Mouse (Mus musculus) lung, postnatal 0 days (tissue): Measurements from ENCODE around the gene Mmp24. TPM values are rescaled to one million over a fixed set of nuclear protein-coding genes. Genes with fewer than 3 reads are reported as not detected.

Experiments
- ATAC-seq: fragments of 200-750 bp; cut with Nextera tagmentation; 2 replicates; pipeline ENCODE4 v1.8.0; 2017; ENCODE audit warnings: moderate library complexity
- DNase-seq: peaks from one replicate; pipeline ENCODE4 v3.0.0-alpha.2; 2016; ENCODE audit warnings: low spot score
- H3K27ac ChIP-seq: fragments of 300-500 bp; sonication (generic); 2 replicates; pipeline ENCODE4 v1.5.1; 2014; ENCODE audit warnings: antibody characterized with exemption, mild to moderate bottlenecking, low read length, mixed read lengths
- H3K27me3 ChIP-seq: fragments of 300-500 bp; sonication (generic); replicated peaks from 2 replicates; pipeline ENCODE4 v1.6.1; 2014; ENCODE audit warnings: low read length, mixed read lengths; ENCODE audit not compliant: insufficient read depth
- H3K36me3 ChIP-seq: fragments of 300-500 bp; sonication (generic); 2 replicates; pipeline ENCODE4 v1.6.1; 2014; ENCODE audit warnings: low read length, mixed read lengths; ENCODE audit not compliant: insufficient read depth
- H3K4me1 ChIP-seq: fragments of 300-500 bp; sonication (generic); 2 replicates; pipeline ENCODE4 v1.6.1; 2014; ENCODE audit warnings: antibody characterized with exemption, low read depth, low read length, mixed read lengths; ENCODE audit not compliant: insufficient read depth
- H3K4me2 ChIP-seq: fragments of 300-500 bp; sonication (generic); replicated peaks from 2 replicates; pipeline ENCODE4 v1.6.1; 2014; ENCODE audit warnings: low read depth, mild to moderate bottlenecking, low read length, moderate library complexity, mixed read lengths
- H3K4me3 ChIP-seq: fragments of 300-500 bp; sonication (generic); 2 replicates; pipeline ENCODE4 v1.5.1; 2014; ENCODE audit warnings: low read depth, low read length
- H3K9ac ChIP-seq: fragments of 300-500 bp; sonication (generic); replicated peaks from 2 replicates; pipeline ENCODE4 v1.6.1; 2014; ENCODE audit warnings: low read depth, mild to moderate bottlenecking
- H3K9me3 ChIP-seq: fragments of 300-500 bp; sonication (generic); 2 replicates; pipeline ENCODE4 v1.6.1; 2016; ENCODE audit warnings: low read length, mixed read lengths
- CTCF ChIP-seq: IDR thresholded peaks from 2 replicates; pipeline ENCODE4 v1.5.1; 2016; ENCODE audit warnings: antibody characterized with exemption, mild to moderate bottlenecking
- EP300 ChIP-seq: IDR thresholded peaks from 2 replicates; pipeline ENCODE4 v1.6.1; 2016; ENCODE audit warnings: antibody characterized with exemption, mild to moderate bottlenecking, control low read depth
- WGBS: fragments of 180-500 bp; shearing (Covaris S2); extraction: QIAGEN DNeasy Blood & Tissue Kit; methylation state at CpG from one replicate; pipeline ENCODE4 v1.1.7; 2014; 5-methylcytosine and 5-hydroxymethylcytosine counted together
- polyA plus RNA-seq: library from polyadenylated mRNA; unstranded; fragments of >200 nt; fragmentation: Nextera tagmentation; extraction: Ambion mirVana; gene quantifications from 2 replicates; pipeline ENCODE4 v1.2.1, GENCODE M21; 2015

Gene Mmp24
- polyA plus RNA-seq, 1 experiment from 2014 or later = 0.11 TPM

GRCm38 (mm10) chr2:155818596-155819391 lies 43.7 kb downstream of the Mmp24 start:
- H3K4me2 ChIP-seq = peak overlapping the region; percentile 91
- H3K4me3 ChIP-seq = peak overlapping the region; percentile 83
- H3K9me3 ChIP-seq = no peaks in the 10 kb centered on the region
- 2% methylated on average over 37 of the region's 37 CpGs for WGBS
- DNase-seq (peak; percentile 98), ATAC-seq (peak; percentile 99)
- peaks cover 14% of the 10 kb centered on the region; the same call in 1 of the 2 replicates for H3K36me3 ChIP-seq
- no peaks in the 10 kb centered on the region for H3K27me3 ChIP-seq
- peak overlapping the region; percentile 74 for H3K9ac ChIP-seq
- H3K4me1 ChIP-seq = peaks cover 5% of the 10 kb centered on the region; the same call in 1 of the 2 replicates
- H3K27ac ChIP-seq = peak overlapping the region; percentile 87
- TF ChIP-seq CTCF (peak; percentile 17; the same call in 1 of the 2 replicates), EP300 (no peak)

- H3K4me3 ChIP-seq = peak within 1 kb of the TSS; percentile 83
- peak within 1 kb of the TSS; percentile 91 for H3K4me2 ChIP-seq
- ATAC-seq (no peak), DNase-seq (no peak)
- H3K27me3 ChIP-seq = no peaks in the 10 kb centered on the region
- peaks cover 14% of the 10 kb centered on the region; the same call in 1 of the 2 replicates for H3K36me3 ChIP-seq
- peak within 1 kb of the TSS; percentile 74 for H3K9ac ChIP-seq
- H3K4me1 ChIP-seq = peaks cover 5% of the 10 kb centered on the region; the same call in 1 of the 2 replicates
- no peak for TF ChIP-seq EP300
- TF ChIP-seq CTCF = no peak
- H3K27ac ChIP-seq = peak within 1 kb of the TSS; percentile 87
- H3K9me3 ChIP-seq = no peaks in the 10 kb centered on the region
Measured at GRCm38 (mm10) chr2:155819392-155819448, 44.1 kb downstream of the Mmp24 start, which contains the start of gene BC029722. TSS of gene BC029722 (minus strand) at chr2:155819426.

- 60% methylated on average over 6 of the region's 6 CpGs for WGBS
- DNase-seq (no peak), ATAC-seq (no peak)
Measured at GRCm38 (mm10) chr2:155819449-155820251, 44.5 kb downstream of the Mmp24 start.

GRCm38 (mm10) chr2:155820779-155821178 lies 45.6 kb downstream of the Mmp24 start:
- DNase-seq (no peak), ATAC-seq (no peak)
- Histone ChIP-seq H3K4me2 (no peak overlapping the region), H3K4me1 (peaks cover 8% of the 10 kb centered on the region; the same call in 1 of the 2 replicates), H3K27me3 (no peaks in the 10 kb centered on the region), H3K27ac (no peak overlapping the region), H3K4me3 (no peak overlapping the region), H3K9me3 (no peaks in the 10 kb centered on the region), H3K36me3 (peaks cover 14% of the 10 kb centered on the region; the same call in 1 of the 2 replicates), H3K9ac (no peak overlapping the region)
- TF ChIP-seq CTCF = no peak
- TF ChIP-seq EP300 = no peak
- 87% methylated on average over 5 of the region's 5 CpGs for WGBS

More at GRCm38 (mm10) chr2:155819449-155820251, 44.5 kb downstream of the Mmp24 start:
- peak overlapping the region; percentile 20; the same call in 1 of the 2 replicates for H3K4me2 ChIP-seq
- H3K4me1 ChIP-seq = peaks cover 5% of the 10 kb centered on the region; the same call in 1 of the 2 replicates
- H3K9ac ChIP-seq = peak overlapping the region; percentile 74; the same call in 1 of the 2 replicates
- peaks cover 14% of the 10 kb centered on the region; the same call in 1 of the 2 replicates for H3K36me3 ChIP-seq
- H3K27ac ChIP-seq = peak overlapping the region; percentile 87
- TF ChIP-seq EP300 = no peak
- no peak for TF ChIP-seq CTCF
- H3K9me3 ChIP-seq = no peaks in the 10 kb centered on the region
- peak overlapping the region; percentile 83; the same call in 1 of the 2 replicates for H3K4me3 ChIP-seq
- H3K27me3 ChIP-seq = no peaks in the 10 kb centered on the region

DNA sequence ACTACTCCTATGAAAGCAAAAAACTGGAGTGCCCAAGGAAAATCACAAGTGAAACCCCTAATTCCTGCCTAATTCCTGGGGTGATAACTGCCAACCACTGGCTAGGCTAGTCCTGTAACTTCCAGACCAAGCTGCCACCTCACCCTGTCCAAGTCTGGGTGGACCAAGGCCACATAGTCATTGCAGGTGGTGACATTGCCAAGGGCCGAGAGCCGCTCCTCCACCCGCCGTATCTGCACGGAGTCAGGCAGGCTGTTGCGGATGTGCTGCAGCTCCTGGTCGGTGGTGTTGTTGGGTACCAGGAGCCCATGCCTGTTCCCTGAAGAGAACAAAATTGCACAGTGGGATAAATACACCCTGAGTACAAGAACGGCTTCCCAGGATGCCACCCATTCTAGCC lies 48.6 kb downstream of the Mmp24 start:
- no peak overlapping the region for H3K4me3 ChIP-seq
- H3K36me3 ChIP-seq = peaks cover 14% of the 10 kb centered on the region; the same call in 1 of the 2 replicates
- ATAC-seq = no peak
- 96% methylated on average over 8 of the region's 8 CpGs for WGBS
- DNase-seq = no peak
- H3K27ac ChIP-seq = no peak overlapping the region
- H3K9me3 ChIP-seq = no peaks in the 10 kb centered on the region
- H3K4me2 ChIP-seq = no peak overlapping the region
- H3K4me1 ChIP-seq = peaks cover 9% of the 10 kb centered on the region; the same call in 1 of the 2 replicates
- TF ChIP-seq EP300 = no peak
- TF ChIP-seq CTCF = no peak
- H3K9ac ChIP-seq = no peak overlapping the region
- H3K27me3 ChIP-seq = no peaks in the 10 kb centered on the region
